Mouse (Mus musculus) CH12.LX (cell line): ENCODE measurements around the gene Slc4a2. TPM values are rescaled to one million over a fixed set of nuclear protein-coding genes. Genes with fewer than 3 reads are reported as not detected.

ENCODE experiments used
- DNase-seq: peaks from one replicate; pipeline ENCODE4 v3.0.0-alpha.2; 2013; ENCODE audit errors: extremely low read depth
- H3K27ac ChIP-seq: 2 replicates; pipeline ENCODE4 v1.5.1; 2012; ENCODE audit warnings: low read depth, mild to moderate bottlenecking, control low read depth, moderate library complexity; ENCODE audit not compliant: insufficient read depth
- H3K27me3 ChIP-seq: replicated peaks from 2 replicates; pipeline ENCODE3; 2012; ENCODE audit warnings: inconsistent platforms
- H3K36me3 ChIP-seq, 2 experiments: replicated peaks in 1 of 2; 2 replicates each; pipeline versions ENCODE3 to v1.6.1; 2012; ENCODE audit warnings: inconsistent platforms in 1 of 2, low read length in 1 of 2, mild to moderate bottlenecking in 1 of 2, mixed read lengths in 1 of 2, moderate library complexity in 1 of 2; ENCODE audit not compliant: control insufficient read depth in 1 of 2, insufficient read depth in 1 of 2
- H3K4me1 ChIP-seq, 2 experiments: 2 replicates each; pipeline ENCODE4 v1.6.1; 2012; ENCODE audit warnings: inconsistent platforms in 1 of 2, moderate library complexity in 1 of 2; ENCODE audit not compliant: insufficient read depth in 2 of 2, control insufficient read depth in 1 of 2
- H3K4me2 ChIP-seq: 2 replicates; pipeline ENCODE4 v1.6.1; 2012; ENCODE audit warnings: low read depth, mild to moderate bottlenecking, control low read depth; ENCODE audit not compliant: poor library complexity, insufficient read depth, severe bottlenecking
- H3K4me3 ChIP-seq, 3 experiments: fragments of 150-350 bp in 1 of 3; sonication (generic) in 1 of 3; replicated peaks in 1 of 3; 2 replicates each; pipeline versions ENCODE3 to v1.5.1; 2011 to 2012; ENCODE audit warnings: low read depth in 2 of 3, low read length in 2 of 3, mild to moderate bottlenecking in 2 of 3, moderate library complexity in 2 of 3, control low read depth in 1 of 3, improper control_type of control experiment in 1 of 3, inconsistent platforms in 1 of 3, mixed read lengths in 1 of 3; ENCODE audit not compliant: poor library complexity in 1 of 3
- H3K79me2 ChIP-seq: replicated peaks from 2 replicates; pipeline ENCODE4 v1.6.1; 2012; ENCODE audit warnings: mild to moderate bottlenecking, moderate library complexity; ENCODE audit not compliant: control insufficient read depth, poor library complexity, insufficient read depth, severe bottlenecking; ENCODE audit errors: extremely low read depth
- H3K9ac ChIP-seq: 2 replicates; pipeline ENCODE4 v1.6.1; 2012; ENCODE audit warnings: low read depth, mild to moderate bottlenecking, control low read depth, moderate library complexity; ENCODE audit not compliant: insufficient read depth
- H3K9me3 ChIP-seq: replicated peaks from 2 replicates; pipeline ENCODE3; 2012; ENCODE audit warnings: low read length, inconsistent platforms, mixed read lengths
- BHLHE40 ChIP-seq: IDR thresholded peaks from 2 replicates; pipeline ENCODE4 v1.6.1; 2011; ENCODE audit warnings: mild to moderate bottlenecking, low read depth, low read length, improper control_type of control experiment
- CHD1 ChIP-seq: IDR thresholded peaks from 2 replicates; pipeline ENCODE4 v1.6.1; 2012; ENCODE audit warnings: low read depth, low read length, improper control_type of control experiment, inconsistent platforms
- CHD2 ChIP-seq: IDR thresholded peaks from 2 replicates; pipeline ENCODE4 v1.6.1; 2011; ENCODE audit warnings: low read length, improper control_type of control experiment
- CTCF ChIP-seq, 2 experiments: IDR thresholded peaks in 1 of 2; conservative IDR thresholded peaks in 1 of 2; 2 replicates each; pipeline ENCODE4 v1.5.1; 2011 to 2012; ENCODE audit warnings: low read depth in 2 of 2, low read length in 2 of 2, improper control_type of control experiment in 1 of 2, inconsistent platforms in 1 of 2, mild to moderate bottlenecking in 1 of 2, moderate library complexity in 1 of 2
- E2F4 ChIP-seq: IDR thresholded peaks from 2 replicates; pipeline ENCODE4 v1.6.1; 2011; ENCODE audit warnings: low read depth, low read length, improper control_type of control experiment; ENCODE audit not compliant: insufficient replicate concordance
- ELF1 ChIP-seq: IDR thresholded peaks from 2 replicates; pipeline ENCODE4 v1.6.1; 2014; ENCODE audit warnings: low read depth, mild to moderate bottlenecking, inconsistent platforms, low read length, improper control_type of control experiment
- EP300 ChIP-seq: IDR thresholded peaks from 2 replicates; pipeline ENCODE4 v1.6.1; 2011; ENCODE audit warnings: low read length, improper control_type of control experiment
- ETS1 ChIP-seq: conservative IDR thresholded peaks from 2 replicates; pipeline ENCODE4 v1.6.1; 2012; ENCODE audit warnings: low read depth, mild to moderate bottlenecking, inconsistent platforms, low read length, improper control_type of control experiment, moderate library complexity
- GABPA ChIP-seq: IDR thresholded peaks from 2 replicates; pipeline ENCODE4 v1.6.1; 2012; ENCODE audit warnings: low read depth, low read length, improper control_type of control experiment, inconsistent platforms; ENCODE audit not compliant: insufficient replicate concordance
- HCFC1 ChIP-seq: IDR thresholded peaks from 2 replicates; pipeline ENCODE4 v1.6.1; 2012; ENCODE audit warnings: low read depth, mild to moderate bottlenecking, inconsistent platforms, low read length, improper control_type of control experiment
- IRF4 ChIP-seq: IDR thresholded peaks from 2 replicates; pipeline ENCODE4 v1.6.1; 2014; ENCODE audit warnings: low read depth, mild to moderate bottlenecking, inconsistent platforms, low read length, improper control_type of control experiment
- JUN ChIP-seq: IDR thresholded peaks from 2 replicates; pipeline ENCODE4 v1.6.1; 2011; ENCODE audit warnings: low read depth, mild to moderate bottlenecking, low read length, improper control_type of control experiment, moderate library complexity; ENCODE audit not compliant: insufficient read depth
- JUND ChIP-seq: conservative IDR thresholded peaks from 2 replicates; pipeline ENCODE4 v1.6.1; 2011; ENCODE audit warnings: low read depth, low read length, improper control_type of control experiment
- KAT2A ChIP-seq: IDR thresholded peaks from 2 replicates; pipeline ENCODE4 v1.6.1; 2012; ENCODE audit warnings: low read length, improper control_type of control experiment, inconsistent platforms; ENCODE audit not compliant: insufficient replicate concordance
- MAX ChIP-seq: IDR thresholded peaks from 2 replicates; pipeline ENCODE4 v1.6.1; 2011; ENCODE audit warnings: low read length, improper control_type of control experiment
- MAZ ChIP-seq: IDR thresholded peaks from 2 replicates; pipeline ENCODE4 v1.6.1; 2012; ENCODE audit warnings: low read depth, mild to moderate bottlenecking, inconsistent platforms, low read length, improper control_type of control experiment, moderate library complexity
- MEF2A ChIP-seq: IDR thresholded peaks from 2 replicates; pipeline ENCODE4 v1.6.1; 2014; ENCODE audit warnings: low read depth, mild to moderate bottlenecking, inconsistent platforms, low read length, improper control_type of control experiment, borderline replicate concordance
- MXI1 ChIP-seq: IDR thresholded peaks from 2 replicates; pipeline ENCODE4 v1.6.1; 2011; ENCODE audit warnings: mild to moderate bottlenecking, low read depth, low read length, improper control_type of control experiment
- MYC ChIP-seq: IDR thresholded peaks from 2 replicates; pipeline ENCODE4 v1.6.1; 2011; ENCODE audit warnings: low read depth, mild to moderate bottlenecking, improper control_type of control experiment, low read length
- NELFE ChIP-seq: IDR thresholded peaks from 2 replicates; pipeline ENCODE4 v1.6.1; 2011; ENCODE audit warnings: low read depth, low read length, improper control_type of control experiment
- POLR2A ChIP-seq: IDR thresholded peaks from 2 replicates; pipeline ENCODE4 v1.6.1; 2011; ENCODE audit warnings: low read depth, mild to moderate bottlenecking, improper control_type of control experiment, low read length
- RAD21 ChIP-seq: IDR thresholded peaks from 2 replicates; pipeline ENCODE4 v1.6.1; 2011; ENCODE audit warnings: low read depth, mild to moderate bottlenecking, low read length, improper control_type of control experiment, moderate library complexity
- SIN3A ChIP-seq: IDR thresholded peaks from 2 replicates; pipeline ENCODE4 v1.6.1; 2012; ENCODE audit warnings: low read length, improper control_type of control experiment, inconsistent platforms
- SMC3 ChIP-seq: IDR thresholded peaks from 2 replicates; pipeline ENCODE4 v1.6.1; 2011; ENCODE audit warnings: low read depth, low read length, improper control_type of control experiment
- TBP ChIP-seq: conservative IDR thresholded peaks from 2 replicates; pipeline ENCODE4 v1.6.1; 2011; ENCODE audit warnings: low read depth, low read length, improper control_type of control experiment
- TCF12 ChIP-seq: IDR thresholded peaks from 2 replicates; pipeline ENCODE4 v1.6.1; 2014; ENCODE audit warnings: low read depth, mild to moderate bottlenecking, inconsistent platforms, low read length, improper control_type of control experiment
- UBTF ChIP-seq: IDR thresholded peaks from 2 replicates; pipeline ENCODE4 v1.6.1; 2012; ENCODE audit warnings: low read depth, mild to moderate bottlenecking, inconsistent platforms, low read length, improper control_type of control experiment, moderate library complexity
- ZC3H11A ChIP-seq: IDR thresholded peaks from 2 replicates; pipeline ENCODE4 v1.6.1; 2012; ENCODE audit warnings: low read depth, mild to moderate bottlenecking, inconsistent platforms, low read length, improper control_type of control experiment
- ZMIZ1 ChIP-seq: IDR thresholded peaks from 2 replicates; pipeline ENCODE4 v1.6.1; 2012; ENCODE audit warnings: low read depth, mild to moderate bottlenecking, inconsistent platforms, low read length, improper control_type of control experiment
- ZNF384 ChIP-seq: IDR thresholded peaks from 2 replicates; pipeline ENCODE4 v1.6.1; 2012; ENCODE audit warnings: low read depth, low read length, improper control_type of control experiment, inconsistent platforms
- dilution Hi-C: fragments of 300-500 bp; cut with MboI; formaldehyde crosslinking; loops from 2 replicates; pipeline ENCODE4 v1.14.3; 2020; ENCODE audit warnings: low sequenced_read_pairs; ENCODE audit not compliant: extremely low pct_unique_long_range_greater_than_20kb, extremely low pct_ligation_motif_present
- in situ Hi-C: fragments of 300-500 bp; cut with MboI; formaldehyde crosslinking; loops from 3 replicates; pipeline ENCODE4 v1.14.3; 2019; ENCODE audit warnings: low sequenced_read_pairs, low pct_ligation_motif_present, low pct_unique_long_range_greater_than_20kb, mixed read lengths
- polyA plus RNA-seq: library from polyadenylated mRNA; unstranded; fragments of >175 nt; gene quantifications from 2 replicates; pipeline ENCODE4 v1.2.1, GENCODE M21; 2012; ENCODE audit warnings: low read depth; ENCODE audit not compliant: insufficient read length
- total RNA-seq, 2 experiments: library from RNA; depleted of rRNA; stranded (reverse); fragments of 300-350 nt in 1 of 2; fragments of >200 nt in 1 of 2; gene quantifications; 2 replicates each; pipeline ENCODE4 v1.2.3; 2012 to 2014

Slc4a2 gene
- total and polyA plus RNA-seq, 3 experiments = 12.9 to 27.2 (median 18.6) TPM

DNA sequence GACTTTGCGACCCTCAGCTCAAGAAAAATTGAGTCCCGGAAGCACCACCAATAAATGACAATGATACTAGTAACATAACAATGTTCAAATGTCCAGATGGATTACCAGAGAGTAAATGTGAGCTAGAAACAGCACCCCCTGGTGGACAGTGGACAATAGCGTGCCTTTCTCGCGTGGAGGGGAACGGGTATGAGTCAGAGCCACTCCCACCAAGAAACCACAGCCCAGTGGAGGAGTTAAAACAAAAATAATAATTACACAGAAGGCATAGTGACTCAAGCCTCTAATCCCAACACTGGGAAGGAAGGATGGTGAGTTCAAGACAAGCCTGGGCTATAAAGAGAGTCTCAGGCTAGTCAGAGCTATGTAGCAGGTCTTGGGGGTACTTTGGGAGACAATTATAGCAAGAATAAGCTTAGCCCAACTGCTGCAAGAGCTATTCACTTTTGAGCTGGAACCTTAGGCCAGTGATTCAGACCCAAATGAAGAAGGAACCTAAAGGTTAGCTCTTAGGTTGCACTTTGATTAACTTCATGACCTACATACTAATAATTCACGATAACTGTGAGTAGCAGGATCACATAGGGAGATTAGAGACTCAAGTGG, 30.1 kb upstream of the Slc4a2 start, which contains the start of gene Abcb8:
TSS of gene Abcb8 (plus strand) at position 272 of the 606 bp plus-strand sequence.
- peak within 1 kb of the TSS; percentile 67 for H3K9ac ChIP-seq
- H3K4me2 ChIP-seq = peak within 1 kb of the TSS; percentile 94
- peak within 1 kb of the TSS; percentile 83 for H3K27ac ChIP-seq
- H3K4me1 ChIP-seq = peaks cover 18 to 60% of the 10 kb centered on the region in 2 experiments
- DNase-seq = peak; percentile 95
- in situ Hi-C loops = no loop called here
- H3K27me3 ChIP-seq = no peaks in the 10 kb centered on the region
- no peaks in the 10 kb centered on the region for H3K79me2 ChIP-seq
- H3K4me3 ChIP-seq = peak within 1 kb of the TSS; percentile 65 to 77 (median 71)
- peaks cover 0 to 11% of the 10 kb centered on the region in 2 experiments for H3K36me3 ChIP-seq
- peak; percentile 64 for TF ChIP-seq MXI1
- no peak for TF ChIP-seq ZC3H11A
- TF ChIP-seq CHD2 = peak; percentile 91
- TF ChIP-seq JUND = peak; percentile 67
- peak; percentile 58 for TF ChIP-seq JUN
- TF ChIP-seq HCFC1 = peak; percentile 52; the same call in 1 of the 2 replicates
- TF ChIP-seq POLR2A = no peak
- TF ChIP-seq ZNF384 = no peak
- TF ChIP-seq BHLHE40 = peak; percentile 59
- peak; percentile 94 for TF ChIP-seq MYC
- TF ChIP-seq MAX = peak; percentile 72
- no peak for TF ChIP-seq KAT2A
- TF ChIP-seq MEF2A = peak; percentile 43; the same call in 1 of the 2 replicates
- TF ChIP-seq ETS1 = peak; percentile 33; the same call in 1 of the 2 replicates
- TF ChIP-seq CHD1 = peak; percentile 94; the same call in 1 of the 2 replicates
- no peak for TF ChIP-seq UBTF
- peak; percentile 76 for TF ChIP-seq SMC3
- peak; percentile 88 to 90 for TF ChIP-seq CTCF (conservative IDR thresholded peaks at IDR 0.05 in 1 of 2, IDR thresholded peaks at IDR 0.05 in 1 of 2; ENCODE audit: low read depth in 2 of 2, low read length in 2 of 2)
- 0 out of 2 replicates have a peak, but pooled peaks have one; percentile 8 for TF ChIP-seq ZMIZ1
- 0 out of 2 replicates have a peak, but pooled peaks have one; percentile 24 for TF ChIP-seq MAZ
- peak; percentile 36; the same call in 1 of the 2 replicates for TF ChIP-seq ELF1
- TF ChIP-seq IRF4 = peak; percentile 61; the same call in 1 of the 2 replicates
- peak; percentile 56 for TF ChIP-seq EP300
- peak; percentile 81 for TF ChIP-seq SIN3A
- TF ChIP-seq TBP = 0 out of 2 replicates have a peak, but pooled peaks have one; percentile 14
- TF ChIP-seq RAD21 = peak; percentile 46
- TF ChIP-seq TCF12 = peak; percentile 62; the same call in 1 of the 2 replicates
- TF ChIP-seq E2F4 = no peak
- TF ChIP-seq GABPA = no peak
- TF ChIP-seq NELFE = 0 out of 2 replicates have a peak, but pooled peaks have one; percentile 48
- TF ChIP-seq, all 38 proteins: peak for 23
- H3K9me3 ChIP-seq = no peaks in the 10 kb centered on the region
- dilution Hi-C loops = no loop called here
